Mouse (Mus musculus): ENCODE measurements around the gene Grik1. TPM values are rescaled to one million over a fixed set of nuclear protein-coding genes. Genes with fewer than 3 reads are reported as not detected.

The Grik1 gene
- polyA plus RNA-seq, 1 experiment, result 21.0 TPM

DNA sequence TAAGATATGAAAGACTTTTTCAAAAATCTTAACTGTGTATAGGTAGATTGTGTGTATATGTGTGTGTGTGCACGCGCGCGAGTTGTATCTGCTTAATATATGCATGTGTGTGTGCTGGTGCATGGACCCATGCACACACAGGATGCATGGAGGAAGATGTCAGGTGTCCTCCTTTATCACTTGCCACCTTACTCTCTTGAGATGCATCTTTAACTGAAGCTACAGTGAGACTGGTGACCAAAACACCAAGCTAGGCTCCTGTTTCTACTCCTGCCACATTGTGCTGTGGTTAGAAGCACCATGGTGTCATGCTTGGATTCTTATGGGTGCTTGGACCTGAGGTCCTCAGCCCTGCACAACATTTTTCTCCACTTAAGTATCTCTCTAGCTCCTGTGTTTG lies 245.7 kb downstream of the Grik1 start:
- DNase-seq (ENCODE audit: low read depth), result no peak
- TF ChIP-seq POLR2A (IDR thresholded peaks at IDR 0.05; ENCODE audit: borderline replicate concordance, extremely low read depth, insufficient read depth, insufficient read length, poor library complexity, severe bottlenecking) (no peak), CTCF (IDR thresholded peaks at IDR 0.05; ENCODE audit: borderline replicate concordance, extremely low read depth, insufficient read depth, insufficient read length) (no peak)

GRCm38 (mm10) chr16:88042458-88042857 lies 247.6 kb downstream of the Grik1 start:
- DNase-seq (ENCODE audit: low read depth), result no peak
- TF ChIP-seq CTCF (IDR thresholded peaks at IDR 0.05; ENCODE audit: borderline replicate concordance, extremely low read depth, insufficient read depth, insufficient read length) (no peak), POLR2A (IDR thresholded peaks at IDR 0.05; ENCODE audit: borderline replicate concordance, extremely low read depth, insufficient read depth, insufficient read length, poor library complexity, severe bottlenecking) (no peak)

GRCm38 (mm10) chr16:88038503-88039091 lies 251.5 kb downstream of the Grik1 start:
- no peak for TF ChIP-seq CTCF (IDR thresholded peaks at IDR 0.05; ENCODE audit: borderline replicate concordance, extremely low read depth, insufficient read depth, insufficient read length)
- TF ChIP-seq POLR2A (IDR thresholded peaks at IDR 0.05; ENCODE audit: borderline replicate concordance, extremely low read depth, insufficient read depth, insufficient read length, poor library complexity, severe bottlenecking), result no peak
- DNase-seq (ENCODE audit: low read depth), result peak; percentile 42

DNA sequence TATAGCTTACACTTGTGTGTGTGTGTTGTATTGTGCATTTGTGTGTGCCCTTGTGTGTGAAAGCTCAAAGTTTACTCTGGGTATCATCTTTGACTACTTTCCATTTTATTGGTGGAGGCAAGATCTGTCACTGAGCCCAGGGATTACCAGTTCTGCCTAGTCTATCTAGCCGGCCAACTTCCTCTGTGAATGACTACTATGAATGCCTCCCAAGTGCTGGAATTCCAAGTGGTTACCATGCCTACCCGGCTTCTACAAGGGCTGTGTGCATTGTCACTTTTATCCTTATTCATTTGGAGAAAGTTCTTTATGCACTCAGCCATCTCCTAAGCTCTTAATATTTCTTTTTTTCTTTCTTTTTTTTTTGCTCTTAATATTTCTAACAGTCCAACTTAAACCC lies 301.3 kb downstream of the Grik1 start:
- TF ChIP-seq CTCF (IDR thresholded peaks at IDR 0.05; ENCODE audit: borderline replicate concordance, extremely low read depth, insufficient read depth, insufficient read length) (no peak), POLR2A (IDR thresholded peaks at IDR 0.05; ENCODE audit: borderline replicate concordance, extremely low read depth, insufficient read depth, insufficient read length, poor library complexity, severe bottlenecking) (no peak)
- DNase-seq (ENCODE audit: low read depth), result peak; percentile 88

DNA sequence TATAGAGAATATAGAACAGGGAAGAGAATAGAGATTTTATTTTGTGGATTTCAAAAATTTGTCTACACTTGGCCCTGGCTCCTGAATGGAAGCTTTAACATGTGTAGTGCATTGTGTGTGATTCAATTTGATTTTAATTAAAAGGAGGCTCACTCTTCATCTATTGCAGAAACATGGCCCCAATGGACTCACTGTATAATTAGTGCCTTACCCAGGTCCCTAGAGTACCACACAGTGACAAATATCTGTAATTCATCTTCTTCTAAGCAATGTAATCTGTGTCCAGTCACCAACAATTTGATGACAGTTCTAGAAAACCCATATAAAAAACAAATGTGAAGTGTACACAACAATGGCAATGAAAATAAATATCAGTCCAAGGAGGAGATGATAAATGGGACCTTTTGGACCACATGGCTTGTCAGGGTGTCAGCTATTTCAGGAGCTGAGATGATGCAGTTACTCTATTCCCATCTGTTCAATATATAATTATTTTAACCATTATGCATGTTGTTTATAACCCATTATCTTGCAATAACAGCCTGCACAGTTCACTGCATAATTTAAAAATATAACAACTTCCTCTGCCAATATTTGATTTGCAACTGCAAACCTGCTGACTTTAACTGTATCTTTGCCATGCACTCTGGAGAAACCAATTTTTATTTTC lies 305.7 kb downstream of the Grik1 start:
- DNase-seq (ENCODE audit: low read depth), result peak; percentile 64
- TF ChIP-seq CTCF (IDR thresholded peaks at IDR 0.05; ENCODE audit: borderline replicate concordance, extremely low read depth, insufficient read depth, insufficient read length), result no peak
- TF ChIP-seq POLR2A (IDR thresholded peaks at IDR 0.05; ENCODE audit: borderline replicate concordance, extremely low read depth, insufficient read depth, insufficient read length, poor library complexity, severe bottlenecking), result no peak

DNA sequence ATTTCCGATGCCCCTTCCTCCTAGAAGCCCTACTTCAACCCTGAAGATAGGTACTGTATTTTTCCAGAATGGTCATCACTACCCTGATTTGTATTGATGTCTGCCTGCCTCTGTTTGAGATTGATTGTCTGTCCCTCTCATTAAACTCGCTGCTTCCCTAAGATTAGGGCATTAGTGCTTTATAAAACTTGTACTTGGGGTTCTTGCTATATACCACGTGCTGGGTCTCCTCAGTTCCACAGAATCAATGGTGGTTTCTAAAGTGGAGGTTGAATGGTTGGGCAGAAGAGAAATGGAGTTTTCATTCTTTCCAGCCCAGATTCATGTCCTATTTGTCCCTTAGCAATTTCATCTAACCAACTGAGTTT lies 316.0 kb downstream of the Grik1 start:
- no peak for TF ChIP-seq CTCF (IDR thresholded peaks at IDR 0.05; ENCODE audit: borderline replicate concordance, extremely low read depth, insufficient read depth, insufficient read length)
- no peak for TF ChIP-seq POLR2A (IDR thresholded peaks at IDR 0.05; ENCODE audit: borderline replicate concordance, extremely low read depth, insufficient read depth, insufficient read length, poor library complexity, severe bottlenecking)
- no peak for DNase-seq (ENCODE audit: low read depth)

GRCm38 (mm10) chr16:87973394-87974075 lies 316.5 kb downstream of the Grik1 start:
- DNase-seq (ENCODE audit: low read depth), result peak; percentile 89
- TF ChIP-seq CTCF (IDR thresholded peaks at IDR 0.05; ENCODE audit: borderline replicate concordance, extremely low read depth, insufficient read depth, insufficient read length) (no peak), POLR2A (IDR thresholded peaks at IDR 0.05; ENCODE audit: borderline replicate concordance, extremely low read depth, insufficient read depth, insufficient read length, poor library complexity, severe bottlenecking) (no peak)

GRCm38 (mm10) chr16:87971911-87972310 lies 318.2 kb downstream of the Grik1 start:
- TF ChIP-seq POLR2A (IDR thresholded peaks at IDR 0.05; ENCODE audit: borderline replicate concordance, extremely low read depth, insufficient read depth, insufficient read length, poor library complexity, severe bottlenecking) (no peak), CTCF (IDR thresholded peaks at IDR 0.05; ENCODE audit: borderline replicate concordance, extremely low read depth, insufficient read depth, insufficient read length) (no peak)
- DNase-seq (ENCODE audit: low read depth), result peak; percentile 61

- TF ChIP-seq CTCF (IDR thresholded peaks at IDR 0.05; ENCODE audit: borderline replicate concordance, extremely low read depth, insufficient read depth, insufficient read length) (no peak), POLR2A (IDR thresholded peaks at IDR 0.05; ENCODE audit: borderline replicate concordance, extremely low read depth, insufficient read depth, insufficient read length, poor library complexity, severe bottlenecking) (no peak)
- DNase-seq (ENCODE audit: low read depth), result peak; percentile 67
Observed at GRCm38 (mm10) chr16:87969936-87970335, 320.1 kb downstream of the Grik1 start.

- DNase-seq (ENCODE audit: low read depth), result no peak
- no peak for TF ChIP-seq POLR2A (IDR thresholded peaks at IDR 0.05; ENCODE audit: borderline replicate concordance, extremely low read depth, insufficient read depth, insufficient read length, poor library complexity, severe bottlenecking)
- TF ChIP-seq CTCF (IDR thresholded peaks at IDR 0.05; ENCODE audit: borderline replicate concordance, extremely low read depth, insufficient read depth, insufficient read length), result no peak
Observed at GRCm38 (mm10) chr16:87961419-87961818, 328.6 kb downstream of the Grik1 start.

- no peak for DNase-seq (ENCODE audit: low read depth)
- TF ChIP-seq CTCF (IDR thresholded peaks at IDR 0.05; ENCODE audit: borderline replicate concordance, extremely low read depth, insufficient read depth, insufficient read length) (no peak), POLR2A (IDR thresholded peaks at IDR 0.05; ENCODE audit: borderline replicate concordance, extremely low read depth, insufficient read depth, insufficient read length, poor library complexity, severe bottlenecking) (no peak)
Observed at GRCm38 (mm10) chr16:87957449-87957848, 332.6 kb downstream of the Grik1 start.

Data from brain, embryonic 14.5 days (tissue).